Mouse (Mus musculus) left cerebral cortex, adult 2 months (tissue): ENCODE data around the gene Rpl13. TPM values are rescaled to one million over a fixed set of nuclear protein-coding genes. Genes with fewer than 3 reads are reported as not detected.

ENCODE experiments used
- DNase-seq, 2 experiments: peaks; one replicate each; pipeline ENCODE4 v3.0.0; 2021 to 2022; ENCODE audit warnings: low spot score in 2 of 2, mixed read lengths in 1 of 2; ENCODE audit errors: extremely low spot score in 1 of 2
- H3K27ac ChIP-seq: fragments of 200-600 bp; 2 replicates; pipeline ENCODE4 v1.8.1; 2022
- H3K4me3 ChIP-seq: fragments of 200-600 bp; 2 replicates; pipeline ENCODE4 v1.8.1; 2022
- CTCF ChIP-seq: fragments of 200-600 bp; IDR thresholded peaks from 2 replicates; pipeline ENCODE4 v1.8.1; 2022; ENCODE audit warnings: antibody characterized with exemption, mild to moderate bottlenecking, moderate library complexity
- intact Hi-C: fragments of 180-260 bp; cut with DNase I; formaldehyde crosslinking; loops from one replicate; pipeline ENCODE4 v1.15.1; 2025
- microRNA-seq, 2 experiments: library from miRNA; unstranded; fragments of <30 nt; microRNA quantifications; one replicate each; pipeline ENCODE4 v1.2.0; 2021
- total RNA-seq, 2 experiments: library from RNA; stranded (reverse); gene quantifications; 2 replicates each; pipeline ENCODE4 v1.2.3; 2021

The Rpl13 gene
- total RNA-seq, 2 experiments from 2014 or later, result 369 to 415 TPM

DNA sequence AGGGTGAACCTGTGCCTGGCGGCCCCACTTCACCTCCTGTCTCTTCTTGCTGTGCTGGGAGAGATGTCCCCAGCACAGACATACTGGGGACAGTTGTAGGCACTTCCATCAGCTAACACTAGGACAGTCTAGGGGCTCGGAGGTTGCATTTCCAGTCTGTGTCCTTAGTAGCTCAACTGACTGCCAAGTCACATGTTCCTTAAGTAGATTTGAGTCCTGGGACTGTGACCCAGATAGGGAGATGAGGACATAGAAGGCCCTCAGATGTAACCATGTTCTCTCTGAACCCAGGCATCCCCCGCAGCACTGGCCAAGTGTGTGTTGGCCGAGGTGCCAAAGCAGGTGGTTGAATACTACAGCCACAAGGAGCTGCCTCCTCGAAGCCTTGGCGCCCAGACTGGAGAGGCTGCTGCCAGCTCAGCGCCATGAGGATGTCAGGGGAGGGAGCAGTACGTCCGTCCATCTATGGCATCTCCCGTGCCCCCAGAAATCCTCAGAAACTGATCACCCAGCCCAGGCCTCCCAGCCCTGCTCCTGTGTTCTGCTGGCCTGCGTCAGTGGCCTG lies 32.1 kb downstream of the Rpl13 start:
- no peak overlapping the region for H3K27ac ChIP-seq
- DNase-seq, result no peak
- intact Hi-C loops, result no loop called here
- TF ChIP-seq CTCF, result no peak
- H3K4me3 ChIP-seq, result no peak overlapping the region

DNA sequence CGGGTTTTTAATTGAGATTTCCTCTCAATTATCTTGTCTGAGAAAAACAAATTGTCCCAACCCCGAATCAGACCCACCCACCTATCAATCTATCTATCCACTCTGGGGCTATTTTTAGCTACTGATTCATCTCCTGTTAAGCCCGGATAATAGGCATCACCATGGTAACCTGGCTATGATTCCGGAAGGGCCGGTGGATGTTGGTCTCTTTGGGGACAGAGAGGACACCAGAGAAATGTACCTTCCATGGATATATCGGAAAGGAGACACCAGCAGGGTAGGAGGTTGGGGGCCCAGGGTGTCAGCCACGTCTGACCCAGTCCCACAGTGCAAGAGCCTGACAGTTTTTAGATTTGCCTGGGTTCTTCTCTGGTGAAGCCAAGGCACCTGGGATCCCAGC lies 33.3 kb downstream of the Rpl13 start:
- TF ChIP-seq CTCF, result no peak
- Histone ChIP-seq H3K27ac (no peak overlapping the region), H3K4me3 (no peak overlapping the region)
- intact Hi-C loops, result no loop called here
- DNase-seq, result no peak

- no peak for TF ChIP-seq CTCF
- Histone ChIP-seq H3K27ac (no peak overlapping the region), H3K4me3 (no peak overlapping the region)
- no peak for DNase-seq
- intact Hi-C loops, result loop anchor here (2.0 kb wide), 1 partner anchor 13 kb away; no protein-coding TSS in a partner anchor
Observed at GRCm38 (mm10) chr8:123135806-123136205, 33.7 kb downstream of the Rpl13 start.

DNA sequence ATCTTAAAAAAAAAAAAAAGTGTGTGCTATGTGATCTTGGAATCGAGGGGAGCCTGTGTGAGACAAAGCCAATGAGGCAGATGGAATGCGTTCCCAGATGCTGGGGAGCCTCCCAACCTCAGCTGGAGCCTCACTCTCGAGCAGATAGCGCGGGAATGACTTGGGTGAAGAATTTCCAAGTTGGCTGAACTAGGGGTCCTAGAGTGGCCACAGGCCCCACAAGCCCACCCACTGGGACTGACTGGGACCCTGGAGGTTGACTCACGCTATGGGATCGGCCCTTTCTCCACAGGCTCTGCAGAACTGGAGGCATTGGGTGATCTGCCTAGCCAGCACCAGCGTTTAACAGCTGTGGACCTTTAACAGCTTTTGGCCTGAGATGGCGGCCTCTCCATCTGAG lies 34.1 kb downstream of the Rpl13 start:
- DNase-seq, result no peak
- Histone ChIP-seq H3K4me3 (no peak overlapping the region), H3K27ac (no peak overlapping the region)
- no peak for TF ChIP-seq CTCF
- intact Hi-C loops, result loop anchor here (2.0 kb wide), 1 partner anchor 13 kb away; no protein-coding TSS in a partner anchor

GRCm38 (mm10) chr8:123137645-123138077 lies 35.5 kb downstream of the Rpl13 start:
- intact Hi-C loops, result loop anchor here (2.0 kb wide), 1 partner anchor 15 kb away; no protein-coding TSS in a partner anchor
- peak; percentile 63 to 65 for DNase-seq
- H3K4me3 ChIP-seq, result no peak overlapping the region
- H3K27ac ChIP-seq, result no peak overlapping the region
- TF ChIP-seq CTCF, result no peak

DNA sequence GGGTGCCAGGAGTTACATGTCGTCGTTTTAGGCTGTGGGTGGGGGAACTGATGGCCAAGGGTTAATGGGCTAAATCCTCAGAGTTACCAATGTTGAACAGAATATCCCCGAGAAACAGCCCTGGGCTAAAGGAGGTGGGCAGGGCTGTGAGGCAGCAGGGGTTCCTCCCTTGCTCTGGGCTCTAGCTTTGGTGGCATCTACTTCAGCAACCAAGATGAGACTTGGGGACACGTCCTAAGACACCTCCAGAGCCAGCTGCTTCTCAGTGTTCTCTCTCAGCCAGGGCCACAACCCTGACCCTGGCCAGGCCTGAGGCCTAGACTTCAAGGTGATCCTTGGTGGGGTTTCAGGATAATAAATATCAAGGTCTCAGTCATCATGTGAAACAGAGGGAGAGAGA lies 36.6 kb downstream of the Rpl13 start:
- TF ChIP-seq CTCF, result no peak
- H3K4me3 ChIP-seq, result no peak overlapping the region
- no peak for DNase-seq
- intact Hi-C loops, result no loop called here
- H3K27ac ChIP-seq, result no peak overlapping the region

- peak; percentile 55 to 69 for DNase-seq
- no peak overlapping the region for H3K4me3 ChIP-seq
- H3K27ac ChIP-seq, result no peak overlapping the region
- no peak for TF ChIP-seq CTCF
- intact Hi-C loops, result no loop called here
Observed at GRCm38 (mm10) chr8:123141741-123142462, 39.8 kb downstream of the Rpl13 start.

DNA sequence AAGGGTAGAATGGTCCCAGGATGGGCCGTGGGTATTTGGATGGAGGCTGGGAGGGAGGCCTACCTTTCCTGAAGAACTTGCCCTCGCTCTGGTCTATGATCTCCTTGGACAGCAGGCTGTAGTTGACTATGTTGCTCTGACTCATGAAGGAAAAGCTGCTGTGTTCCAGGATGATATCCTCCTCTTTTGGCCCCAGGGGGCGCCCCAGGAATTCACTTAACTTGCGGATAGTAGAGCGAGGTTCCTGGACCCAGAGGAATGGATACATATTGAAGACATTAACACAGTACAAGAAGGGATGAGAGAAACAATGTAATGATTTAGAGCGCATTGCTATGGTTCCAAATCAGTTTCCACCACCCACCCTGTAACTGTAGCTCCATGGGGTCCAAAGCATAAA lies 43.1 kb downstream of the Rpl13 start:
- Histone ChIP-seq H3K4me3 (no peak overlapping the region), H3K27ac (no peak overlapping the region)
- intact Hi-C loops, result loop anchor here (5.0 kb wide), 1 partner anchor 42 kb away; the partner anchor contains the start of gene Dpep1
- peak; percentile 35 for TF ChIP-seq CTCF
- DNase-seq, result no peak

DNA sequence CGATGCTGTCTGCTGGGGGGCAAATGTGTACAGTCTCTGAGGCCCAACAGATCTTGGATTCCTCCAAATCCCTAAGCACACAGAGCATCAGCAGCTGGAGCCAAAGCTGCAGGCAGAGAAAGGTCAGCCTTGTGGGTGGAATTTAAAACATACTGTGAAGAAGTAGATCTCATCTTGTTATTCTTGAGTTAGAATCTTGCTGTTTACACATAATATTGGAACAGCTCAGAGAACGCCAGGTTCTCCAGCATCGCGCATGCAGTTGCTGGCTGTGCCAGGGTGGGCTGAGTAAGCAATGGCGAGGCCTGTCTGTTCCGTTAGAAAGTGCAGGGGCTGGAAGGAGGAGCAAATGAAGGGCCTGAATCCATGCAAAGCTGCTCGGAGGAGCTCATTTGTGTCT lies 44.2 kb downstream of the Rpl13 start:
- peak overlapping the region; percentile 5; the same call in 1 of the 2 replicates for H3K27ac ChIP-seq
- DNase-seq, result no peak
- no peak for TF ChIP-seq CTCF
- intact Hi-C loops, result loop anchor here (5.0 kb wide), 1 partner anchor 41 kb away; the partner anchor contains the start of gene Dpep1
- H3K4me3 ChIP-seq, result no peak overlapping the region

DNA sequence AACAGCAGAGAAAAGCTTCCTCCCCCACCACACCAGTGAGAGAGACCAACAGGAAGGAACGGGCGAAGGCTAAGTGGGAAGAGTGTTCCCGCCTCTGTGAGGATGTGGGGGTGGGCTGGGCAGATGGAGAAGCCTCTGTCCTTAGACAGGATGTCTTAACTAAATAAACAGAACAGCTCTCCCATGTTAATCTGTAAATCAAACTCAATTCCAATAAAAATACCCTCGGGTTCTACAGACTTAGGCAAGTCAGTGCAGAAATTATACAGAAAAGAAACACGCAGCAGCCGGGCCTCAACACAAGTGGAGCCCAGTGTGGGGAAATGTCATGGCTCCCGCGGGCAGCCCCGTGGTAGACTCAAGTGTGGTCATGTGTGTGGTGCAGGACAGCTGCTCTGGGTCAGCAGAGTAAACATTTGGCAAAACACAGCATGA lies 48.6 kb downstream of the Rpl13 start:
- DNase-seq, result no peak
- H3K27ac ChIP-seq, result no peak overlapping the region
- H3K4me3 ChIP-seq, result no peak overlapping the region
- TF ChIP-seq CTCF, result no peak
- intact Hi-C loops, result no loop called here

Small RNAs within 50 kb of the gene (microRNA-seq; reads per million reads assigned to microRNA genes)
- gene Mir7079, result 0 to 0.49 reads per million in 2 experiments
- gene Mir7080, result 149 to 197 reads per million in 2 experiments

Other genes starting within 250 kb of the Rpl13 start
- 100 to 1,000 TPM; 161 to 175 TPM for gene Ankrd11, start 60.1 kb upstream of the Rpl13 start, total RNA-seq
- 10 to 100 TPM; 66.2 to 68.8 TPM for gene Spg7, start 39.4 kb upstream of the Rpl13 start, total RNA-seq
- gene Cpne7, start 15.0 kb downstream of the Rpl13 start, total RNA-seq, result 10 to 100 TPM; 68.5 to 89.8 TPM
- under 1 TPM in 1 of 2 experiments, not detected in 1; 0.84 TPM for gene Sult5a1, start 56.0 kb downstream of the Rpl13 start, total RNA-seq
- gene Dpep1, start 83.9 kb downstream of the Rpl13 start, total RNA-seq, result not detected
- 100 to 1,000 TPM in 1 of 2 experiments, 10 to 100 TPM in 1; 86.2 to 104 TPM for gene Chmp1a, start 110.4 kb downstream of the Rpl13 start, total RNA-seq
- gene Spata33, start 110.5 kb downstream of the Rpl13 start, total RNA-seq, result 1 to 10 TPM; 6.3 to 8.1 TPM
- gene Cdk10, start 122.5 kb downstream of the Rpl13 start, total RNA-seq, result 100 to 1,000 TPM; 101 to 111 TPM
- 10 to 100 TPM; 75.4 to 97.5 TPM for gene Spata2l, start 133.9 kb downstream of the Rpl13 start, total RNA-seq
- 10 to 100 TPM; 26.4 to 29.2 TPM for gene Zfp276, start 151.8 kb downstream of the Rpl13 start, total RNA-seq
- 10 to 100 TPM; 53.3 to 63.0 TPM for gene Vps9d1, start 152.0 kb downstream of the Rpl13 start, total RNA-seq
- gene Fanca, start 216.2 kb downstream of the Rpl13 start, total RNA-seq, result 1 to 10 TPM; 3.1 to 3.7 TPM
- 10 to 100 TPM; 14.1 to 19.5 TPM for gene Spire2, start 230.4 kb downstream of the Rpl13 start, total RNA-seq